Mouse (Mus musculus) intestine, embryonic 14.5 days (tissue): ENCODE results near the gene Bcar3. TPM values are rescaled to one million over a fixed set of nuclear protein-coding genes. Genes with fewer than 3 reads are reported as not detected.

ENCODE experiments used
- ATAC-seq: fragments of 200-750 bp; cut with Nextera tagmentation; replicated peaks from 2 replicates; pipeline ENCODE4 v1.8.0; 2017; ENCODE audit warnings: low read depth, moderate number of reproducible peaks, moderate TSS enrichment, moderate library complexity; ENCODE audit not compliant: low FRiP score, low TSS enrichment
- DNase-seq: peaks from one replicate; pipeline ENCODE4 v3.0.0-alpha.2; 2018; ENCODE audit warnings: low spot score
- H3K27ac ChIP-seq: fragments of 300-500 bp; sonication (generic); 2 replicates; pipeline ENCODE4 v1.5.1; 2014; ENCODE audit warnings: low read depth, mild to moderate bottlenecking, control low read depth
- H3K27me3 ChIP-seq: fragments of 300-500 bp; sonication (generic); replicated peaks from 2 replicates; pipeline ENCODE4 v1.6.1; 2014; ENCODE audit warnings: low read length, control low read depth; ENCODE audit not compliant: control insufficient read depth, insufficient read depth
- H3K36me3 ChIP-seq: fragments of 300-500 bp; sonication (generic); 2 replicates; pipeline ENCODE4 v1.6.1; 2014; ENCODE audit warnings: low read length, control low read depth; ENCODE audit not compliant: control insufficient read depth, insufficient read depth
- H3K4me1 ChIP-seq: fragments of 300-500 bp; sonication (generic); replicated peaks from 2 replicates; pipeline ENCODE4 v1.6.1; 2014; ENCODE audit warnings: low read length, control low read depth, mixed read lengths; ENCODE audit not compliant: control insufficient read depth, insufficient read depth
- H3K4me2 ChIP-seq: fragments of 300-500 bp; sonication (generic); 2 replicates; pipeline ENCODE4 v1.6.1; 2014; ENCODE audit warnings: low read length
- H3K4me3 ChIP-seq: fragments of 300-500 bp; sonication (generic); 2 replicates; pipeline ENCODE4 v1.5.1; 2014; ENCODE audit warnings: low read depth, low read length, control low read depth, mixed read lengths
- H3K9ac ChIP-seq: fragments of 300-500 bp; sonication (generic); 2 replicates; pipeline ENCODE4 v1.6.1; 2014; ENCODE audit warnings: mild to moderate bottlenecking, low read length
- H3K9me3 ChIP-seq: fragments of 300-500 bp; sonication (generic); 2 replicates; pipeline ENCODE4 v1.6.1; 2016; ENCODE audit warnings: low read length, control low read depth; ENCODE audit not compliant: control insufficient read depth
- WGBS: fragments of 180-500 bp; shearing (Covaris S2); extraction: QIAGEN DNeasy Blood & Tissue Kit; methylation state at CpG from one replicate; pipeline ENCODE4 v1.1.7; 2014; 5-methylcytosine and 5-hydroxymethylcytosine counted together
- polyA plus RNA-seq: library from polyadenylated mRNA; unstranded; fragments of >200 nt; fragmentation: Nextera tagmentation; extraction: Ambion mirVana; gene quantifications from 2 replicates; pipeline ENCODE4 v1.2.1, GENCODE M21; 2014

Gene Bcar3
- polyA plus RNA-seq, 1 experiment from 2014 or later = 24.0 TPM

DNA sequence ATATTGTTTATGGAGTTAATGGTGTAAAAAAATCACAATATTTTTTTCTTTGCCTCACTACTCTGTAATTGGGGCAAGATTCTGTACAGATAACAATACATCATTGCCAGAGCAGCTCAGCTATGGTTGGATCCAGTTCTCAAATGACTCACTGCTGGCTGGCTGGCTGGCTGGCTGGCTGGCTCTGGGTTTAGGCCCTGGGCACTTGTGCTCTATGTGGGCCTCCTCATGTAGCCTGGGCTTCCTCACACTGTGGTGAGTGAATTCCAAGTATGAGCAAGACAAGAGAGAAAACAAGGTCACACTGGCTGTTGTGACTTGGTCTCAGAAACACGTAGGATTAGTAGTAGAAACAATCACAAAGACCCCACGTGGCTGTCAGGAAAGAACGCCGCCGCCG, 23.4 kb downstream of the Bcar3 start:
- WGBS = 91% methylated on average over 6 of the region's 6 CpGs

DNA sequence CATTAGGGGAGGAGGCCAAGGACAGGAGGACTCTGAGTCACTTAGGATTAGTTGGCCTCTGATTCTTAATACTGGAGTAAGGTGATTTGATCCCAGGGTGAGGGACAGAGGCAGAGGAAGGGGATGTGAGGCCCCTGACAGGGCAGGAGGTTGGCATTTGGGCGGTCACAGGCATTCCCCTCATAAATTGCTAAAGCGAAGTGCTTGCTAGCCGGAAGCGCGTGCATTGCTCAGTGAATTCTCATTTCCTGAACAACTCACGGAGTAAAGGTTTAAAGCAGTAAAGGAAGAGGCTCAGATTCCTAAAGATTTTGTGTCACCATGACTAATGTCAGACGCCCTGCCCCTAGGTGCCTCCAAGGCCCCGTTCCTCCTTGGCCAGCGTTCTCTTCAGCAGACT, 28.3 kb downstream of the Bcar3 start:
- Histone ChIP-seq H3K4me2 (no peak overlapping the region), H3K9me3 (no peaks in the 10 kb centered on the region), H3K27ac (no peak overlapping the region), H3K4me1 (no peaks in the 10 kb centered on the region), H3K9ac (no peak overlapping the region), H3K36me3 (no peaks in the 10 kb centered on the region), H3K27me3 (no peaks in the 10 kb centered on the region), H3K4me3 (no peak overlapping the region)
- ATAC-seq (no peak), DNase-seq (no peak)
- 53% methylated on average over 9 of the region's 9 CpGs for WGBS

More for the DNA sequence above, 23.4 kb downstream of the Bcar3 start:
- H3K4me2 ChIP-seq = no peak overlapping the region
- H3K4me3 ChIP-seq = no peak overlapping the region
- H3K4me1 ChIP-seq = peaks cover 6% of the 10 kb centered on the region; the same call in 1 of the 2 replicates
- H3K9me3 ChIP-seq = no peaks in the 10 kb centered on the region
- no peak for ATAC-seq
- no peaks in the 10 kb centered on the region for H3K27me3 ChIP-seq
- no peak overlapping the region for H3K27ac ChIP-seq
- no peaks in the 10 kb centered on the region for H3K36me3 ChIP-seq
- H3K9ac ChIP-seq = no peak overlapping the region
- no peak for DNase-seq

GRCm38 (mm10) chr3:122323841-122324240, 29.9 kb downstream of the Bcar3 start:
- DNase-seq = no peak
- Histone ChIP-seq H3K27me3 (no peaks in the 10 kb centered on the region), H3K27ac (no peak overlapping the region), H3K4me2 (no peak overlapping the region), H3K4me3 (no peak overlapping the region), H3K4me1 (no peaks in the 10 kb centered on the region), H3K9ac (no peak overlapping the region), H3K9me3 (no peaks in the 10 kb centered on the region), H3K36me3 (no peaks in the 10 kb centered on the region)
- WGBS = 78% methylated on average over 6 of the region's 6 CpGs
- ATAC-seq = no peak

GRCm38 (mm10) chr3:122324528-122324927, 30.6 kb downstream of the Bcar3 start:
- Histone ChIP-seq H3K4me2 (no peak overlapping the region), H3K36me3 (no peaks in the 10 kb centered on the region), H3K27me3 (no peaks in the 10 kb centered on the region), H3K9me3 (no peaks in the 10 kb centered on the region), H3K9ac (no peak overlapping the region), H3K27ac (no peak overlapping the region), H3K4me3 (no peak overlapping the region), H3K4me1 (no peaks in the 10 kb centered on the region)
- 93% methylated on average over 3 of the region's 3 CpGs for WGBS
- DNase-seq = no peak
- no peak for ATAC-seq

- Histone ChIP-seq H3K27me3 (no peaks in the 10 kb centered on the region), H3K4me1 (peaks cover 13% of the 10 kb centered on the region; the same call in 1 of the 2 replicates), H3K4me2 (no peak overlapping the region), H3K9ac (no peak overlapping the region), H3K27ac (no peak overlapping the region), H3K4me3 (no peak overlapping the region), H3K36me3 (no peaks in the 10 kb centered on the region), H3K9me3 (no peaks in the 10 kb centered on the region)
- 64% methylated on average over 12 of the region's 12 CpGs for WGBS
- ATAC-seq = no peak
- DNase-seq = no peak
Measured at GRCm38 (mm10) chr3:122330484-122330883, 36.5 kb downstream of the Bcar3 start.

GRCm38 (mm10) chr3:122333493-122333892, 39.6 kb downstream of the Bcar3 start:
- H3K36me3 ChIP-seq = no peaks in the 10 kb centered on the region
- no peak overlapping the region for H3K4me2 ChIP-seq
- DNase-seq = no peak
- 70% methylated on average over 4 of the region's 4 CpGs for WGBS
- no peak overlapping the region for H3K4me3 ChIP-seq
- H3K4me1 ChIP-seq = peaks cover 13% of the 10 kb centered on the region; the same call in 1 of the 2 replicates
- no peaks in the 10 kb centered on the region for H3K9me3 ChIP-seq
- H3K27me3 ChIP-seq = no peaks in the 10 kb centered on the region
- no peak overlapping the region for H3K27ac ChIP-seq
- H3K9ac ChIP-seq = no peak overlapping the region
- ATAC-seq = no peak

DNA sequence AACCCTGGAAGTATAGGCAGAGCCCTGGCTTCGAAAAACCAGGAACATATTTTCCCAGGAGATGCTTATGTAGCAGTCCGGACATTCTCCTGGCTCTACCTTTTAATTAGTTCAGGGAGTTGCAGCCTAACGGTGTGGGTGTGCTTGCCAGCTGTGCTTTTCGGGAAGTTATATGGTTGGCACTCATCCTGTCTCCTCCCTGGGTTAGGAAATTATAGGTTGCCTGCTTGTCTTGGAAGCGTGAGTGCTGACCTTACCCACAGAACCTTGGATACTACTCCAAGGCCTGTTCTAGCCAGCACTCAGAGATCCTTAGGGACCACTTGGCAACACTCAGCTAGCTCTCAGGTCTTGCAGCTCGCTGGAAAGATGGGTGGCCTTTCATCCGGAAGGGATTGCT, 40.0 kb downstream of the Bcar3 start:
- ATAC-seq (no peak), DNase-seq (no peak)
- no peaks in the 10 kb centered on the region for H3K27me3 ChIP-seq
- no peak overlapping the region for H3K4me3 ChIP-seq
- H3K27ac ChIP-seq = peak overlapping the region; percentile 22; the same call in 1 of the 2 replicates
- WGBS = 53% methylated on average over 7 of the region's 7 CpGs
- no peak overlapping the region for H3K4me2 ChIP-seq
- no peaks in the 10 kb centered on the region for H3K9me3 ChIP-seq
- H3K36me3 ChIP-seq = no peaks in the 10 kb centered on the region
- no peak overlapping the region for H3K9ac ChIP-seq
- H3K4me1 ChIP-seq = peaks cover 13% of the 10 kb centered on the region; the same call in 1 of the 2 replicates

DNA sequence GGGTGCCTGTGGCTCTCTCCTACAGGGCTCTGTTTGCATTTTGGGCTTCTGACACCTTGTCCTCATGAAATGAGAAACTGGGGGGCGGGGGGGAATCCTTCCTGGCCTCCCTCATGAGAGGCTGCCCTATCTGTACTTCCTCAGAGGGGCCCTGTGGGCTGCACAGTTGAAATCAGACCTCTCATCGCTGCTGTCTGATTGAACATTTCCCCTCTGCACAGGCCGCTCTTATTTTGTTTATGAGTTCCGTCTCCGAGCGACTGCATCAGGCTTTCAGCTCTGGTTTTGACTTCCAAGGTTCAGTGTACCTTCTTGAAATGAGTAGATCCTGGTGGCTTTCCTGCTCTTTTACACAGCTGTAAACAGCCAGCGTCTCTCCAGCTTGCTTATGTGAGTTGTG, 40.4 kb downstream of the Bcar3 start:
- Histone ChIP-seq H3K27ac (peak overlapping the region; percentile 22; the same call in 1 of the 2 replicates), H3K9me3 (no peaks in the 10 kb centered on the region), H3K4me1 (peaks cover 13% of the 10 kb centered on the region; the same call in 1 of the 2 replicates), H3K9ac (no peak overlapping the region), H3K4me2 (no peak overlapping the region), H3K36me3 (no peaks in the 10 kb centered on the region), H3K4me3 (no peak overlapping the region), H3K27me3 (no peaks in the 10 kb centered on the region)
- ATAC-seq = no peak
- WGBS = 26% methylated on average over 7 of the region's 7 CpGs
- DNase-seq = no peak

DNA sequence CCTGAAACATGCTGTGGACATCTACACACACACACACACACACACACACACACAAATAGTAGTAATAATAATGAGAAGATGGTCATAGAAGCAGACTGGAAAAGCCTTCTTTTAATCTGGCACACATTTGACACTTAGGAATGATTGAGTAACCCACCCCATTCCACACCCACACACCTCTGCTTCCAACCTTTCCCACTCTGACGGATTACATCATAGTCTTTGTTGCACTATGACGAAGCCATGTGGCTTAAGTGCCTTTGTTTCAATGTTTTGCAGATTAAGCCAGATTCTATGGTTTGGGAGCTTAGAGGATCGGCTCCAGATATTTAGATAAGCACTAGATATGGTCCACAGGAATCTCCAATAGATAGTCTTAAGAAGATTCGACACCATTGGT, 42.1 kb downstream of the Bcar3 start:
- DNase-seq (no peak), ATAC-seq (no peak)
- Histone ChIP-seq H3K9ac (no peak overlapping the region), H3K27ac (no peak overlapping the region), H3K36me3 (no peaks in the 10 kb centered on the region), H3K4me1 (peaks cover 13% of the 10 kb centered on the region; the same call in 1 of the 2 replicates), H3K27me3 (no peaks in the 10 kb centered on the region), H3K9me3 (no peaks in the 10 kb centered on the region), H3K4me2 (no peak overlapping the region), H3K4me3 (no peak overlapping the region)
- 87% methylated on average over 4 of the region's 4 CpGs for WGBS
